Mouse (Mus musculus) hindbrain, embryonic 12.5 days (tissue): ENCODE data around the gene Ssna1. TPM values are rescaled to one million over a fixed set of nuclear protein-coding genes. Genes with fewer than 3 reads are reported as not detected.

Experiments
- ATAC-seq: fragments of 200-750 bp; cut with Nextera tagmentation; 2 replicates; pipeline ENCODE4 v1.8.0; 2017; ENCODE audit warnings: moderate TSS enrichment; ENCODE audit not compliant: low FRiP score
- H3K27ac ChIP-seq: fragments of 300-500 bp; sonication (generic); 2 replicates; pipeline ENCODE4 v1.5.1; 2016; ENCODE audit warnings: mild to moderate bottlenecking
- H3K27me3 ChIP-seq: fragments of 300-500 bp; sonication (generic); 2 replicates; pipeline ENCODE4 v1.6.1; 2016; ENCODE audit warnings: mild to moderate bottlenecking
- H3K36me3 ChIP-seq: fragments of 300-500 bp; sonication (generic); 2 replicates; pipeline ENCODE4 v1.6.1; 2016; ENCODE audit warnings: mild to moderate bottlenecking
- H3K4me1 ChIP-seq: fragments of 300-500 bp; sonication (generic); 2 replicates; pipeline ENCODE4 v1.6.1; 2016
- H3K4me2 ChIP-seq: fragments of 300-500 bp; sonication (generic); replicated peaks from 2 replicates; pipeline ENCODE4 v1.6.1; 2016; ENCODE audit warnings: mild to moderate bottlenecking
- H3K4me3 ChIP-seq: fragments of 300-500 bp; sonication (generic); 2 replicates; pipeline ENCODE4 v1.5.1; 2016; ENCODE audit warnings: mild to moderate bottlenecking
- H3K9ac ChIP-seq: fragments of 300-500 bp; sonication (generic); 2 replicates; pipeline ENCODE4 v1.6.1; 2016; ENCODE audit warnings: mild to moderate bottlenecking, moderate library complexity
- H3K9me3 ChIP-seq: fragments of 300-500 bp; sonication (generic); replicated peaks from 2 replicates; pipeline ENCODE4 v1.6.1; 2016; ENCODE audit warnings: mild to moderate bottlenecking
- WGBS: fragments of 180-500 bp; shearing (Covaris S2); methylation state at CpG from one replicate; pipeline ENCODE4 v1.1.7; 2016; 5-methylcytosine and 5-hydroxymethylcytosine counted together
- polyA plus RNA-seq: library from polyadenylated mRNA; unstranded; fragments of >200 nt; fragmentation: Nextera tagmentation; extraction: Ambion mirVana; gene quantifications from 2 replicates; pipeline ENCODE4 v1.2.1, GENCODE M21; 2016

Ssna1 gene
- 195 and 201 TPM in 2 replicates for polyA plus RNA-seq

DNA sequence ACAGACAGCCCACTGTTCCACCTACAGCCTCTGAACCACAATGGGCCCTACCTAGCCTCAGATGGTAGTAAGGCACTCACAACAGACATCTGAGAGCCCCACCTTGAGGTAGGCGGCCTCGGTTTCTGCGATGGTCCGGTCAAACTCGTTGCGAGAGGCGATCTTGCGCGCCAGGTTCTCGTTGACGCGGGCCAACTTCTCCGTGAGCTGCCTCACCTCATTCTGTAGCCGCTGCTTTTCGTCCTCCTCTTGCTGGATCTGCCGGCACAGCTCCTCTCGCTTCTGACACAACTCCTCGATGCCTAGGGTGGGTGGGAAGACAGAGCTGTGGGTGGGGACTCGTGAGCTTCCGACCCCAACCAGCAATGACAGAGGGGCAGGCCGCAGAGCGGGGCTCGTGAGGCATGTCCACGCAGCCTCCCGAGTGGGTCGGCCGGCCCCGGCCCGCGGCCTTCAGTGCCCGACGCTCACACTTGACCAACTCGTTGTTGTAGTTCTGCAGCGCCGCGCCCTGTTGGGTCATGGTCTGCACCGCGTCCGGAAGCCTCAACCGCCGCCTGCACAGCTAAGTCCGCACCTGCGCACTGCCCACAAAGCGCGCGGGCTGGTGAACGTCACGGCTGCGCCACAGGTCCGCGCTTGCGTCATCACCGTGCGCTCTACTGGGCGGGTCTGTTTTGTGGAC lies at the start of gene Ssna1, which contains the start of gene Anapc2:
Ssna1 (minus strand) TSS at position 612 of the 685 bp plus-strand sequence.
Anapc2 (plus strand) TSS at position 652 of the 685 bp plus-strand sequence.
- Histone ChIP-seq H3K36me3 (peaks cover 49% of the 10 kb centered on the region), H3K4me3 (peak within 1 kb of the TSS; percentile 90), H3K9ac (peak within 1 kb of the TSS; percentile 93), H3K4me1 (peaks cover 37% of the 10 kb centered on the region), H3K9me3 (no peaks in the 10 kb centered on the region), H3K4me2 (peak within 1 kb of the TSS; percentile 86), H3K27me3 (no peaks in the 10 kb centered on the region), H3K27ac (peak within 1 kb of the TSS; percentile 80)
- WGBS, result under 1% methylated on average over 55 of the region's 55 CpGs
- peak; percentile 95 for ATAC-seq

DNA sequence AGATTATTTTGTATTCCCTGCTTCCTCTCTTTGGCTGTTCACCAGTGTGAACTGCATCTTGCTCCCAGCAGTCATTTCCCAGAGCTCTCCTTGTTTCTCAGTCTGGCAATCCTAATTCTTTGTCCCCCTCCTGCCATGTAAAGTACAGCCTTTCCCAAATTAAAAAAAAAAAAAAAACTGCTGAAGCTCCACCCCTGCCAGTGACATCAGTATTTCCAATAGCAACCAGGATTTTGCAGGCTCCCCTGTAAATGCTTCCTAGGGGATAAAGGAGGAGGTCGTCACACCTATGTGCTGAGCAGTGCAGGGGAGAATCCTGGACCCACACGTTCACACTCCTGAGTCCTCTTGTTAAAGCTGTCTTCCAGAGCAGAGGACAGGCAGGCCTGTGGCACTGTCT lies 47.8 kb upstream of the Ssna1 start:
- no peak overlapping the region for H3K9ac ChIP-seq
- no peak for ATAC-seq
- H3K27me3 ChIP-seq, result peaks cover 67% of the 10 kb centered on the region
- no peaks in the 10 kb centered on the region for H3K36me3 ChIP-seq
- no peak overlapping the region for H3K27ac ChIP-seq
- H3K4me2 ChIP-seq, result no peak overlapping the region
- no peaks in the 10 kb centered on the region for H3K9me3 ChIP-seq
- peaks cover 9% of the 10 kb centered on the region; the same call in 1 of the 2 replicates for H3K4me1 ChIP-seq
- 28% methylated on average over 2 of the region's 2 CpGs for WGBS
- no peak overlapping the region for H3K4me3 ChIP-seq

DNA sequence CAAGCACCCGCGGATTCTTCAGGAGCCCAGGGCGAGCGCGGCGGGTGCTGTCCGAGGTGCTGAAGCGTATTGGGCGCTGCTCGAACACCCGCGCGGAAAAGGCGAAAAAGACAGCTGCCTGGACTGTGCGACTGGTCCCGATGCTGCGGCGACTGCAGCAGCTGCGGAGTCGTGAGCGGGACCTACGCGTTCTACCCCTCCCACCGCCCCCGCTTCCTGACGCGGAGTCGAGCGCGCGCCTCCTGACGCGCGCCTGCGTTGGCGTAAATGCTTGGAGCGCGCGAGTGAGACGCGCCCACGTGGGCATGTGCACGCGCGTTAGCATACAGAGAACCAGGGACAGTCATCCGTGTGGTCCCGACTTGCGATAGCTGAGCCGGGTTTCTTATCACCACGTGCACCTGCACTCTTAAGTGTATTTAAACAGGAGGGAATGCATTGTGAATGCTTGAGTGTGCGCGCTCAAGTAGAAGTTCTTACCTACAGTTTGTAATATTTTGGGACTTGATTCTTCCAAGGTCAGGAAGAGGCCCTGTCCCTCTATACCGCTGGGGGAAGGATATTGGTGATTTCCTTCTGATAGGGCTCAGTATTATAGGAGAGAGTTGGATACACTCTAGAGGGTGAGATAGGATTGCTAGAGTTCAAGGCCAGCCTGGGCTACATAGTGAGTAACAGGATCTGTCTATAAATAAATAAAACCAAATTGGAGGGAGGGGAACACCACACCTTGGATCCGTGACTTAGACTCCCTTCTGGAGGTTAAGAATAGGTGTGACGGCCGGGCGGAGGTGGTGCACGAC lies 46.9 kb upstream of the Ssna1 start, which contains the start of gene Grin1:
Grin1 (minus strand) TSS at position 217 of the 803 bp plus-strand sequence.
- H3K9ac ChIP-seq, result peak within 1 kb of the TSS; percentile 53
- H3K4me1 ChIP-seq, result peaks cover 9% of the 10 kb centered on the region; the same call in 1 of the 2 replicates
- H3K36me3 ChIP-seq, result no peaks in the 10 kb centered on the region
- no peaks in the 10 kb centered on the region for H3K9me3 ChIP-seq
- H3K4me2 ChIP-seq, result peak within 1 kb of the TSS; percentile 70
- peak within 1 kb of the TSS; percentile 45; the same call in 1 of the 2 replicates for H3K27ac ChIP-seq
- 10% methylated on average over 58 of the region's 58 CpGs for WGBS
- ATAC-seq, result peak; percentile 88
- peaks cover 76% of the 10 kb centered on the region for H3K27me3 ChIP-seq
- H3K4me3 ChIP-seq, result peak within 1 kb of the TSS; percentile 44

DNA sequence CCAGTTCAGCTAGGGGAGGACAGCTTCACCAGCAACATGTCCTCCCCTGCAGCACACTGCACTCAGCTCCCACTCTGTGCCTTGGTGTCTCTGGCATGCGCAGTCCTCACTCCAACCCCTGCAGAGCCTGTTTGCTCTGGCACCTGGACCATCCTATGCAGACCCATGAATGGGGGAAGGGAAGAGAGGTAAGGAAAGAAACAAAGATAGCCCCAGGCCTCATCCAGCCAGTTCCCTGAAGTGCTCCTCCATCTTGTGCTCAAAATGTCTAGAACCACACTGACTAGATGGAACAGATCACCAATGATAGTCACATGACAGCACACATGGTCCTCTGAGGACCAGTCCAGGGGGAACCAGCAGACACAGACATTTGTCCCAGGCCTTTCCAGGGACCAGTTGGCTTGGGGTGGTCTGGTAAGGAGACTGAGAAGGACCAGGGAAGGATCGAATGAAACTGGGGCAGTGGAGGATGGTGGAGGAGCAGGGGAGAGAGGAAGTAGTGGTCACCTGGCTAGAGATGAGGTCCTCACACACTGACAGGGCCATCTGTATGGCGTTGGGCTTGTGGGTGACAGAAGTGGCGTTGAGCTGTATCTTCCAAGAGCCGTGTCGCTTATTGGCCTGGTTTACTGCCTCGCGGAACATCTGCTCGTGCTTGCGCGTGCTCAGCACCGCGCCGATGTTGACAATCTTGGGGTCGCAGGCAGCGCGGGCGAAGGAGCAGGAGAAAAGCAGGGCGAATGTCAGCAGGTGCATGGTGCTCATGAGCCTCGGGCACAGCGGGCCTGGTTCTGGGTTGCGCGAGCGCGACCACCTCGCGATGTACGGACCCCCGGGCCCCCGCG lies 46.1 kb upstream of the Ssna1 start:
- H3K4me2 ChIP-seq, result peak overlapping the region; percentile 70
- H3K27ac ChIP-seq, result peak overlapping the region; percentile 45; the same call in 1 of the 2 replicates
- peak; percentile 59 for ATAC-seq
- H3K36me3 ChIP-seq, result no peaks in the 10 kb centered on the region
- H3K4me3 ChIP-seq, result peak overlapping the region; percentile 44
- H3K27me3 ChIP-seq, result peaks cover 84% of the 10 kb centered on the region
- peak overlapping the region; percentile 53 for H3K9ac ChIP-seq
- WGBS, result 7% methylated on average over 31 of the region's 31 CpGs
- H3K4me1 ChIP-seq, result peaks cover 9% of the 10 kb centered on the region; the same call in 1 of the 2 replicates
- no peaks in the 10 kb centered on the region for H3K9me3 ChIP-seq

DNA sequence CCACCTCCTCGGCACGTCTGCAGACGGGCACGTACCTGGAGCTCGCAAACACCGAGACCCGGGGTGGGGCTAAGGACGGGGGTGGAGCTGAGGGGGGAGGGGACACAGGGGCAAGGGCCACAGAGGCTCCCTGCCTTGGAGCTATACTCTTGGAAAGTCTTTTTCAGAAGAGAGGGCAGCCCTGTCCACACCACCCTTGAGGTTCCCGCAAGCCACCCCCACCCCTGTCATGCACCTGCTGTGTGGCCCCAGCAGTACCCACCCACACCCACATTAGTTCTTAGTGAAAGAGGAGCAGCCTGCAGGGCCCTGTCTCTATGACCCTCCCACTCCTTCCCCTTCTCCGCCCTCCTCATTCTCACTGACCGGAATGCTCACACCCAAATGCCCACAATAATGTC lies 39.3 kb upstream of the Ssna1 start:
- Histone ChIP-seq H3K9ac (no peak overlapping the region), H3K4me3 (no peak overlapping the region), H3K4me2 (no peak overlapping the region), H3K4me1 (no peaks in the 10 kb centered on the region), H3K9me3 (no peaks in the 10 kb centered on the region), H3K27ac (no peak overlapping the region), H3K27me3 (peaks cover 99% of the 10 kb centered on the region), H3K36me3 (no peaks in the 10 kb centered on the region)
- WGBS, result 8% methylated on average over 11 of the region's 11 CpGs
- no peak for ATAC-seq

DNA sequence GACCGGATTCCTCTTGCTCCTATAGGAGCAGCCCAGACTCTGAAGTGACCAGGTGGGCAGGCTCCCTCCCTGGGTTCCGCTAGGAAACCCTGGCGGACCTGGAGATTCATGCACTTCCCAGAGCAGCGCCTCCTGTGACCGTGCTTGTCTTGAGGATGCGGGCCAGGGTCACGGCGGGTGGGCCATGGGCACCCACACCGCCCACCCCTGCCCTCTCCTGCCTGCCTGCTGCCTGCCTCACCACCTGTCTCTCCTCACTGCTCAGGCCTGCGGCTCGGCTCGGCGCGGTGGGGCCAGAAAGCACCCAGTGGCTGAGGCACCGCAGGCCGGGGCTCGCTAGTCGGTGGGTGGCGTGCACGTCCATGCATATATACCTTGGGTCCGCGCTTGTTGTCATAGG lies 38.7 kb upstream of the Ssna1 start:
- WGBS, result 4% methylated on average over 22 of the region's 22 CpGs
- no peak overlapping the region for H3K4me2 ChIP-seq
- H3K27ac ChIP-seq, result no peak overlapping the region
- H3K4me3 ChIP-seq, result no peak overlapping the region
- peaks cover 99% of the 10 kb centered on the region for H3K27me3 ChIP-seq
- no peaks in the 10 kb centered on the region for H3K4me1 ChIP-seq
- H3K9ac ChIP-seq, result no peak overlapping the region
- H3K9me3 ChIP-seq, result no peaks in the 10 kb centered on the region
- ATAC-seq, result no peak
- no peaks in the 10 kb centered on the region for H3K36me3 ChIP-seq

DNA sequence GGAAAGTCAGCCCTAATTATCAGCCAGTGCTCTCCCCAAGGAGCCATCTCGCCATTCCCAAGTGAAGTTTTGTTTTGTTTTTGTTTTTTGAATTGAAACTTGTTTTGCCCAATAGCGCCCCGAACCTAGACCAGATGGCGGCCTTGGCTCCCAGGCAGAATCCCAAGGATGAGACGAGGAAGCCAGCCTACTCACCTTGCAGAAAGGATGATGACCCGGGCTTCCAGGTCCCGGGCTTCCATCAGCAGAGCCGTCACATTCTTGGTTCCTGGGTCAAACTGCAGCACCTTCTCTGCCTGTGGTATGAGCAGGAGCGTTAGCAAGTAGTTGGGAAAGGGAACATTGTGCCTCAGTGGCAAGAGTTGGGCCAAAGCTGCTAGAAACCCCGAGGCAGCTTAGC lies 37.9 kb upstream of the Ssna1 start:
- Histone ChIP-seq H3K27me3 (peaks cover 99% of the 10 kb centered on the region), H3K4me3 (no peak overlapping the region), H3K27ac (no peak overlapping the region), H3K4me1 (peaks cover 4% of the 10 kb centered on the region; the same call in 1 of the 2 replicates), H3K4me2 (no peak overlapping the region), H3K9me3 (no peaks in the 10 kb centered on the region), H3K9ac (no peak overlapping the region), H3K36me3 (no peaks in the 10 kb centered on the region)
- no peak for ATAC-seq
- 57% methylated on average over 10 of the region's 10 CpGs for WGBS

DNA sequence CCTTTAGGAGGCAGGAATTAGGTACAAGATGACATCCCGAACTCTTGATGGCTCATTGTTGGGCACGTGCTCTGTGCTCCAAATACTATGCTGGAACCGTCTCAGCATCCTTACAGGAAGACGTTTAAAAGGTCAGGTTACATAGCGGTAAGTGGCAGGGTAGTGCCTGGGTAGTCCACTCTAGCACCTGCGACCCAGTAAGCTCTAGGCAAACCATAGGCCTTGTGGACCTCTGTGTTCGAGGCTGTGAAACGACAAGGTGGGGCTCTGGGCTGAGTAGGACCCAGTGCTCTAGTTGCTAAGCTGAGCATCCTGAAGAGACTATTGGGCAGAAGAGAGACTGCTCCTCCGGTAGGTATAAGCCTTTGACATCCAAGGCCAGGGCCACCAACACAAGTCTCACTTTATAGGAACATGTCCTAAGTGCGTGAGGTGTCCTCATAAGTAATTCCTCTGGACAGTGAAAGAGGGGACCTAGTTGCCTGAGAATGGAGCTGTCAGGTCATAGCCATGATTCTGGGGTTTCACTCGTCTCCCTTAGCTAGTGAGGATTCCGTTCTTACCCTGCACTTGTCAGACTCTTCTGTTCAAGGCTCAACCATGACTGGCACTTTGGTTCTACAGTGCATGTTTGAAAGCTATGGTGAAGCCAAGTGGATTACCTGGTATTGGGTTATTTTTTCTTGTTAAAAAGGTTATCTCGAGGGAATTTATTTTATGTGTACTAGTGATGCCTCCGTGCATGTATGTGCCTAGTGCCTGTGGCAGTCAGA lies 33.5 kb upstream of the Ssna1 start:
- H3K27me3 ChIP-seq, result peaks cover 79% of the 10 kb centered on the region
- WGBS, result 49% methylated on average over 14 of the region's 14 CpGs
- no peak overlapping the region for H3K27ac ChIP-seq
- peak overlapping the region; percentile 84 for H3K4me2 ChIP-seq
- ATAC-seq, result peak; percentile 42; the same call in 1 of the 2 replicates
- H3K4me3 ChIP-seq, result peak overlapping the region; percentile 38
- H3K36me3 ChIP-seq, result no peaks in the 10 kb centered on the region
- peaks cover 13% of the 10 kb centered on the region for H3K4me1 ChIP-seq
- H3K9me3 ChIP-seq, result no peaks in the 10 kb centered on the region
- H3K9ac ChIP-seq, result peak overlapping the region; percentile 66

DNA sequence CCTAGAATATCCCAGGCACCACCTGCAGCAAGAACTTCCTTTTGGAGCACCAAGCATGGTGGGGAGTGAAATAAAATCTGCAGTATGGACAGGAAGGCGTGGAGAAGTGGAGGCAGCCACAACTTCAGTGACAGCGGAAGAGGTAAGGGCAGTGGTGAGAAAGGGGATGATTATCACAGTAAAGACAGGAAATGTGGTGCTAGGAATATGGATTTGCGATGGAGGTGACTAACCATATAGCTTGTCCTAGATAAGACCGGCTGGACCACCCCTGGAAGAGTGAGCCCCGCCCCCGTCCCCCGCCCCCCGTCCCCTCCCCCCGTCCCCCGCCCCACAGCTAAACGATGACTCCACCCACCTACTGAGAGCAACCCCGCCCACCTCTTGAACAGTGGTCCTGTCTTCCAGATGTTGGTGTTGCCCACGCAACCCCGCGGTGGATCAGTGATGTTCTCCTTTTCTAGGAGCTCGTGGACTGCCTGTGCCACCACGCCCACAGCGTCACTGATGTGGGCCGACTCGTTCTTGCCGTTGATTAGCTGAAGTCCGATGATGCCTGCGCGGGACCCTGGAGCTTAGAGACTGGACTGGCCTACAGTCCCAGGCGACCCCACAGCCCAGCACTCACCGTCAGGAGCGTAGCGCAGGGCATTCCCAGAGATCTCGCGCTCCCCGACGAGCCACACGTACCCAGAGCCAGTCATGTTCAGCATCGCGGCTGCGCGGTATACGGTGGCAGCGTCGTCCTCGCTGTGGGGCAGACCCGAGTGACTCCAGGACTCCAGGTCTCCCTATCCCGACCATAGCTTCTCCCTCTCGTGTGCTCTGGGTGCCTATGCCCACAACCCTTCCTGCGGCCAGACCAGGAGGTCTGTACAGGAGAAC lies 32.7 kb upstream of the Ssna1 start:
- H3K9ac ChIP-seq, result peak overlapping the region; percentile 66
- no peaks in the 10 kb centered on the region for H3K9me3 ChIP-seq
- 0 out of 2 replicates have a peak overlapping the region, but pooled peaks have one; percentile 40 for H3K27ac ChIP-seq
- peak overlapping the region; percentile 84 for H3K4me2 ChIP-seq
- 2% methylated on average over 38 of the region's 45 CpGs for WGBS
- peaks cover 70% of the 10 kb centered on the region for H3K27me3 ChIP-seq
- H3K36me3 ChIP-seq, result no peaks in the 10 kb centered on the region
- H3K4me3 ChIP-seq, result peak overlapping the region; percentile 38
- peaks cover 13% of the 10 kb centered on the region for H3K4me1 ChIP-seq
- peak; percentile 84 for ATAC-seq

DNA sequence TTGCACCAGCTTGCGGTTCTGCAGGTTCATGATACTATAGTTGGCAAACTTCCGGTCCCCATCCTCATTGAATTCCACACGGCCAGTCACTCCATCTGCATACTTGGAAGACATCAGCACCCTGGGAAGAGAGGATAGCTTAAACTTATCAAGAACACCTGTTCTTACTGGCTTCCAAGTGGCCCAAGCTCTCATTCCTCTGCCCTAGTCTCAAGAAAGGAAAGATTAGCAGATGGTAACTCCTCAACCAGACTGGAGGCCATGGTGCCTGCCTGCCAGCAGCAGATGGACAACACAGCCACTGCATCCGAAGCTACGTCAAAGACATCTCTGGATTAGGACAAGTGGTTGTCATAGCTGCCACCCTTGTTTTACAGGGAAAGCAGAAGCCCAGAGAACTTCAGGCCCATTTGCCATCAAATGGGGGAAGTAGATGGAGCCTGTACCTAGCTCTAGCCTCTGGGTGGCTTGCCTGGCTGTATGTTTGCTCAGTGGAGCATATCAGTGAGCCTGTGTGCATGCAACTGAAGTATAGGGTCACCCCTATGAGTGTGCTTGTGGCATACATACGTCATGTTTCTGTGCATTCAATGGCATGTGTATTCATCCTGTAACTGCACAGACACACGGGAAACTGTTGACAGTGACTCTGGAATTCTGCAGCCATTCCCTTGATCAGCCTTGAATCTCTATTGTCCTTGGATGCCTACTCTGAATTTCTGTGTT lies 31.9 kb upstream of the Ssna1 start:
- no peaks in the 10 kb centered on the region for H3K9me3 ChIP-seq
- H3K36me3 ChIP-seq, result no peaks in the 10 kb centered on the region
- WGBS, result 73% methylated on average over 7 of the region's 7 CpGs
- peaks cover 13% of the 10 kb centered on the region for H3K4me1 ChIP-seq
- peak overlapping the region; percentile 38 for H3K4me3 ChIP-seq
- peak overlapping the region; percentile 84 for H3K4me2 ChIP-seq
- 0 out of 2 replicates have a peak overlapping the region, but pooled peaks have one; percentile 66 for H3K9ac ChIP-seq
- H3K27ac ChIP-seq, result no peak overlapping the region
- peaks cover 62% of the 10 kb centered on the region for H3K27me3 ChIP-seq
- peak; percentile 24; the same call in 1 of the 2 replicates for ATAC-seq
